Mouse (Mus musculus) cerebellum, postnatal 14 days (tissue): ENCODE data around the gene Lin7a.
"Not testable (repeated sequence)": the region's sequence is repeated elsewhere in the genome, so short reads cannot be mapped to it uniquely, and the experiment has no call there.

ENCODE experiments used
- DNase-seq, 2 experiments: peaks; one replicate each; pipeline ENCODE4 v3.0.0; 2021; ENCODE audit warnings: mixed read lengths in 2 of 2

Lin7a gene

DNA sequence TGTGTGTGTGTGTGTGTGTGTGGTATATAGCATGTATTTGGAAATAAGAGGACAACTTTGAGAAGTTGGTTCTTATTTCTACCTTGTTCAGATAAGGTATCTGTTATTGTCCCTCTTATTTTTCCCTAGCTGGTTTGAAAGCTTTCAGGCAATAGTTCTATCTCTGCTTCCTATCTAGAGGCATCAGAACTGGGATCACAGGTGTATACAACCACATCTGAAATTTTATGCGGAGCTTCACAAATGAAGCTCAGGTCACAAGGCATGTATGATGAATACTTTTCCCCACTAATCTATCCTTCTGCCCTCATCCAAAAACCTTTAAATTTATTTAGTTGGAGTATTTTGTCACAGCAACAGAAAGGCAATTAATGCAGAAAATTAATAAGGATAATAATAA, 33.8 kb upstream of the Lin7a start:
- no peak for DNase-seq

DNA sequence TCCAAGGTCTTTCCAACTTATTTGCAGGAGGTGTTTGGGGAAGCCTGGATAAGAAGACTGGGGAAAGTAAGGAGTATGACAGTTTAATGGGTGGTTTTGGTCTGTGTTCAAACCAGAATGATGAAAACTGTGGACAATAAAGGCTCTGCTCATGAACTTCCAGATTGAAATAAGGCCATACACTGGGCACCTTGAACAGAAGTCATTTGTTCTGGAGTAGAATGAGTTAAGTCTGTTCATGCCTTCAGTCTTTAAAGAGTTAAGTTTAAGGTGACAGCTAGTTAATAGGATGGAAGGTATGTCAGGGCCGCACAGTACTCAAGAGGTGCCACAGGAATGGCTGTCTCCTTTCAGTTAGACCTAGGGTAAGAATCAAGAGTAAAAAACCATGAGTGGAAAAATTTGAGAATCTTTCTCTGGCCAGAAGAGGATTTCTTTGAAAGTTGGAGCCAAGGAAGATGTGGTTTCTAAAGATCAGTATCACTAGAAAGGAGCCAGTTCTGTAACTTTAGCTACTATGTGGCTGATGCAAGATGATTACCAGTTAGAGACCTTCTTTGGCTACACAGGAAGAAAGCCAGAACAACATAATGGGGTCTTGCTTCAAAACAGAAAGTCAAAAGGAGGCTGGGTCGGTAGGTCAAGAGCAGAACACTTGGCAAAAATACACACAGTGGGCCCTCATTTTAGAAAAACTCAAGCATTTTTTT, 33.2 kb upstream of the Lin7a start:
- DNase-seq, result no peak

DNA sequence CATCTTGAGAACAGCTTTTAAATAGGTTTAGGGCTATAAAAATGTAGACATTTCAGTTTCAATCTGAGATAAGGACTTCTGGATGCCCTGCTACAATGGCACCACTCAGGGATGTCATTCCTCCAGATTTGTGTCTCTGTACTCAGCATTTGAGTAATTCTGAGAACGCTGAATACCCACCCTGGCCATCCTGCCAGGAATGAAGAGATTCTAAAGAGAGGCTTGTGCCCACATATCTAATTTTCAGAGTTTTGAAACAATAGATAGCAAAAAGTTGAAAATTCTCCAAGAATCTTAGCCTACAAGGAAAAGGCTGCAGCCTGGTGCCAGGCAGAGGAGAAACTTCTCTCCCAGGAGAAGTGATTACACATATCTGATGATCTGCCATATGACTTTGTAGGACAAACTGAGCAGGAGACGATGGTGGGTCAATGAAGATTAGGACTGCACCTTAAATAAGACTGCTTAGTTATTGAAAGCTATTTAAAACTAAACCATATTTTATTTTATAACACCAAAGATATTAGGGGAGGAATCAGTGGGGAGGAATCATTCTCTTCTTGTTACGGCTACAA, 32.5 kb upstream of the Lin7a start:
- no peak for DNase-seq

DNA sequence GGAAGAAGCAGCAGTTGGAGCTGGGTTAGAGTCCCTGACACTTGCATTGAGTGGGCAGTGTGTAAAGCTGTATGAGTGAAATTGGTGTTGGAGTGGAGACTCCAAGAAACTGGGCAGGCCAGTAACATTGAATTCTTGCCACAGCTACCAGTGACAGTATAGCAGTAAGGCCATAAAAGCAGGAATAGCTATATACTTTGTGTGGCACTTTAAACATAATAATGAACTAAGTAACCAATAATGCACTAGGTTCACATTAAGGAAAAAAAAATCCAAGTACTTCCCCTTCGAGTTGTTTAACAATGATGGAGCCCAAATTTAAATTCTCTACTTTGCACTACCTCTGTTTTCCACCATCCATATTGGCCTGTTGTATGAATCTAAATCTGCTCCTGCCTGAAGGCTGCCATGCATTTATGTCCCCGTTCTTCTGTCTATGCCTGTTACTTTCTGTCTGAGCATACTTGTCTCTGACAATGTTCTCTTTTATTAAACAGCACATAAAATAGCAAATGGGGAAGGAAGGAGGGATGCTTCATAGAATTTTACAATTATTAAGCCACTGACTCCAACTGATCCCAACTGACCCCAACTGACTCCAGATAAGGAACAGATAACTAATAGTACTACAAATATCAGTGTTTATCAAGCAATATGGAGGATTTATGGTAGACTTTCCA, 31.7 kb upstream of the Lin7a start:
- DNase-seq, result no peak

DNA sequence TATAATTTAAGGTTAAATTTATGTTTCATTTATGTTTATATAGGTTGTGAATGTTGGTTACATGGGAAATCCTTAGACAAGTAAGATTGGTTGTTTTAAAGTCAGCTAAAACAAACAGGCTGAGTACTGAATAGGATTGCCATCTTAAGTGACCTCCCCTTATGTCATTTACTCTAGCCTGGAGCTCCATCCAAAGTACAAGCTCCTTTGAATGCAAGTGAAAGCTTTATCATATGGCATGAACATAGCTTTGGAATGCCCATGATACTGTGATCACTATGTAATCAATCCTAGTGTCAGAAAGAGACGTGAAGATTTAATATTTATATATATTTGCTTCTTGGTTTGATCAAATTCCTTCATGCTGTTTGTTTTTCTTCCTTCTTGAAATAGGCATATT, 31.0 kb upstream of the Lin7a start:
- no peak for DNase-seq

DNA sequence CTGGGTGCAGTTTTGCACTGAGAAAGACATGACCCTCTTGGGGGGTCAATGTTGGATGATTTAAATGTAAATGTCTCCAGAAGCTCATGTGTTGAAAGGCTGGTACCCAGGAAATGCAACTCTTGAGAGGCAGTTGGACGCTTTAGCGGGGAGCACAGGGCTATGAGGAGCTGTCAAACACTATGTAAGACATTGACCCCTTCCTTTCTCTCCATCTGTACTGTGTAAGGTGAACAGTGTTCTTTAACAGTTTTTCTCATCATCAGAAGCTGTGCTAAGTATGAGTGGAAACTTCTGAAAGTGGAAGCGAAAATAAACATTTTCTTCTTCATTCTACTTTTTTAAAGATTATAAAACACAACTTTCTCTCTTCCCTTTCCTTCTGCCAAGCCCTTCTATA, 30.5 kb upstream of the Lin7a start:
- DNase-seq, result no peak

DNA sequence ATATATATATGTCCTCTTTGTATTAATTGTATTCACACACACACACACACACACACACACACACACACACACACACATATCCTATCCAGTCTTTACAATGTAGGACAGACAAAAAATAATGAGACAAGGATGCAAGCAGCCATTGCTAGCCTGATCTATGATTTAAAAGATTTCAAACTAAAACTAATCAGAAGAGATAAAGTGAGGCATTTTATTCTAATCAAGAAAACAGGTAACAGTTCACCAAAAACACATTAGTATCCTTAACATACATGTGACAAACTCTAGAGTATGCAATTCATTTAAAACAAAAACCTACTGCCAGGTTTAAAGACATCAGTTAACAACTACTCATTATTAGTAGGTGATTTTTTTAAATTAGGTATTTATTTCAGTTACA, 30.1 kb upstream of the Lin7a start:
- DNase-seq, result no peak

DNA sequence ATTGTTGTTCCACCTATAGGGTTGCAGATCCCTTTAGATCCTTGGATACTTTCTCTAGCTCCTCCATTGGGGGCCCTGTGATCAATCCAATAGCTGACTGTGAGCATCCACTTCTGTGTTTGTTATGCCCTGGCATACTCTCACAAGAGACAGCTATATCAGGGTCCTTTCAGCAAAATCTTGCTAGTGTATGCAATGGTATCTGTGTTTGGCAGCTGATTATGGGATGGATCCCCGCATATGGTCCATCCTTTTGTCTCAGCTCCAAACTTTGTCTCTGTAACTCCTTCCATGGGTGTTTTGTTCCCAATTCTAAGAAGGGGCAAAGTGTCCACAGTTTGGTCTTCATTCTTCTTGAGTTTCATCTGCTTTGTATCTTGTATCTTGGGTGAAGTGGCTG, 29.5 kb upstream of the Lin7a start:
- not testable (repeated sequence) for DNase-seq

DNA sequence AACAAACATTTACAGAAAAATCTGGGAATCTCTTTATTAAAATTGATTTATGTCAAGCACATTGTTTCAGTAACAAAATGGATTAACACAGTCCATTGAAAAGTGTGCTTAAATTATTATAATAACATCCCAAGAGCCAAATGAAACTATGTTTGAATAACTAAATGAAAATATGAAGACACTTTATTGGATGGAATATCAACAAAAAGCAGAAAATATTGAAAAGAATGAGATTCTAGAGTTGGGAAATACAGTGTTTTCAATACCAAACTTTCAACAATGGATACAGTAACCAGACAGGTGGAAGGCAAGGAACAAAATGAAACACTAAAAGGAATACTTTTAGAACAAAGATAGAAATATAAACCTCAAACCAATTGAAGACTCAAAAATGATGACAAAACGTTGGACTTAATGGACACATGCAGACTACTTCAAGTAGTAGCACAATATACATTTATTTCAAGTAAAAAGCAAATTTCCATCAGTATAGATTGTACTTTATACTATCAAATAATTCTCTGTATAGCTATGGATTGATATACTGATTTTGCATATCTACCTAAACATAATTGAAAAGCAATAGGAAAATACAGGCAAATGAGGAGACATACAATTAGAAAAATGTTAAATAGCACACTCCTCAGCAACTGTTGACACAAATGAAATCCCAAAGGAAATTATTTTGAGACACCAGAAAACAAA, 28.6 kb upstream of the Lin7a start:
- no peak for DNase-seq

DNA sequence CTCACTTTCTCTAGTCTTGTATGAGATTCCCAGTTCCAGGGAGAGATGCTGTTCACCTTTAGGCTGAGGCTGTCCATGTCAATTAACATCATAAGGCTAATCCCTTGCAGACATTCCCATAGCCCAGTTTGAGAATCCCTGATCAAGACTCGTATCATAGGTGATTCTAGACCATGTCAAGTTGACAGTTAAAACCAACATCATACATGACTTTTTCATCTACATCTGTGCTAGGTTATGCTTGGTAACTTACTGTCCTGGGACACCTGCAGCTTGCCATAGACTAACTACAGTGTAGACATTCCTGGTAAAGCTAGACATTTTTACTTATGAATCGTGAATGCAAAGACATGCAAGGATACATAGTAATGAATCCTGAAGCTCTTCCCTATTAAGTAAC, 27.3 kb upstream of the Lin7a start:
- DNase-seq, result no peak

DNA sequence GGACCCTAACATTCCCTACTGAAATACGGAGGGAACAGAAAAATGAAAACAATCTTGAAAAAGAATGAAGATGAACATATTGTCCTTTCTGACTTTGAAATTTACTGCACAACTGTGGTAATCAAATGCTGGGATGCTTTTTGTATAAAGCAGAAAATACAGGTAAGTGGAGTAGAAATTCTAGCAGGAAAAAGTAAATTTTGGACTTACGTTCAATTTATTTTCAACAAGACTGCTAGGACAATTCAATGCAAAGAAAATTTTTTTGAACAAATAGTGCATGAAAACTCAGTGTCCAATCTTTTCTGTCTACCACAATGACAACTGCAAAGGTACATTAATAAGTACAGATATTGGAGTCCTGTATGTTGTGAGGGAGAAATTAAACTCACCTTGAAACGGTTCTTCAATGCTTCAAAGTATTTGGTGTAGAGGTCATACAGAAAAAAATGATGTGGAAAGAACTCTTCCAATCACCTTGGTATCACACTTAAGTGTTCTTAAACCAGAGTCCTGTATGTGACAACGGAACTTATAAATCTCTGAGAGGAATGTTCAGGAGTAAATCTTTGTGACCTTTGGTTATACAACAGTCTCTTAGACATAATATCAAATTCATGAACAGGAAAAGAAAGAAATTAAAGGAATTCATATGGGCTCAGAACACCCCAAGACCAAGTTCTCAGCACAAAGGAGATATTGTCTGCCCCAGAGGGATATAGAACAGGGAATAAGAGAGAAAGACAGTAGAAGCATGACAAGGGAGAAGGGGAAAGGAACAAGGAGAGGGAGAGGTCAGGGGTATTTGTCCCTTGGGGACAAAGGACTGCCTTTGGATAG, 26.6 kb upstream of the Lin7a start:
- DNase-seq, result no peak

DNA sequence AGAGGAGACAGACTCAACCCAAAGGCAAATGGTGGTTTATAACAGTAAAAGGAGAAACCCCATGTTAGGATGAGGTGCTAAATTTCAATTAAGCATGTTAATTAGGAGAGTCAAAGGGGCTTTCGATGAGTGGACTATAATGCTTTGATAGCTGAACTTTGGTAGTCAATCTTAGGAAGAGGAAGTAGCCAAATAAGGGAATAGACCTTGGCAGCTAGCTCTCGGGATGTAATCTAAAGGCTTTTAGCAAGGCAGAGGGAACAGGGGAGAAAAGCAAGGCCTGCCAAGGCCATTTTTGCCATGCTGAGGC, 26.0 kb upstream of the Lin7a start:
- no peak for DNase-seq

DNA sequence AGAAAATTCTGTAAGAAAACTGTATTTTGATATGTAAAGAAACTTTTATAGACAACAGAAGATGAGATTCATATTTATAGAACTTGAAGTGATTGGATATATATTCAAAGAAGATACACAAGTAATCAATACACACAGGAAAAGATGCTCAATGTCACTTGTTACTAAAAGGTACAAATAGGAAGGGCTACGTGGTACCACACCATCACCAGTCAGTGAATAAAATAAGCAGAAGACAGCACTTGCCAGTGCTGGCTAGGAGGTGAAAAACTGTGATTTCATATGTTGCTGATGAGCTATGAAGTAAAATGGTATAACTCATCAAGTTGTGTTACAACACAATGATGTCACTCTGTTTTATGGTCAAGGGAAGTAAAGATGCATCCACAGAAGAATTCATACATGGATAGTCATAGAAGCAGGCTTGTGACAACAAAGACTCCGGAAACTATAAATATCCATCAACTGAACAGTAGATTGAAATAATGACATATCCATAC, 25.5 kb upstream of the Lin7a start:
- no peak for DNase-seq

DNA sequence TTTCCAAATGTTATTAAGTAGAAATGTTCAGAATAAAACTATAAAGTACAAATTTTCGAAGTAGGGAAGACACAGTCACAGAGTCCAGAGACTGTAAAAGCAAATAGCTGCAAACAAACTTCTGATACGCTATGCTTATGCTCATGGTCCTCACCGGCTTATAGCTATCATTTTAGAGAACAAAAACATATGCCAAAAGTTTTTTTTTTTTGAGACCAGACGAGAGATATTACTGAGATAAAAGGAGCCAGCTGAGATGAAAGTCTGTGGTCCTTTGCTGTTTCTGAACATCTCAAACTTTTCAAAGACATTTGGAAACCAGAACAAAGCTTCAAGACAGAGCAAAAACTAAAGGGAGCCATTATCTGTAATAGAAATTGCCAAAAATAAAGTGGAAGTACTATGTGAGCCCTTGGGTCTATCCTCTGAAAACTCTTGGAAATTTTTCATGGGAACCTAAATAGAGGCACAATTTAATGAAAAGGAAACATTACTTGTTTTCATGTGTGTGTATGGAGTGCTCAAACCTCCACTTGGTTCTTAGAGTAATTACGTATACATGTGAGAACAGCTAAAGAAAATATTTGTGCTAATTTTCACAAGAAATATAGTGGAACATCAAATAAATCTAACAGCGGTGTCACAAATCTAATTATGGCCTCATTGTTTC, 24.4 kb upstream of the Lin7a start:
- DNase-seq, result no peak

DNA sequence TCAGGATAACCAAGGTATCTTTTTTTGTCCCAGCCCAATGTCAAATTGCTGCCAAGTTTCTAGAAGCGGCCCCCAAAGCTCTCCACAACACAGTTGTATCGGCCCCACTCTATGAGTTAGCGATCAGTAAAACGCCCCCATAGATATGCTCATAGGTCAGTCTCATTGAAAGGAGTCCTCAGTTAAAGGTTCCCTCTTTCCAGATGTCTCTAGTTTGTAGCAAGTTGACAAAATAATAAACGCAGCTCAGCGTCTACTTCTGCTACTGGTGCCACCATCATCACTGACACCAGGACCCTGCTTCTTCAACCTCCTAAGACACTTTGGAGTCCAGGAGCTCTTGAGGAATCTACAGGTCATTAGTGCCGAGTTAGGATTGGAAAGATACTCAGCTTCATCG, 23.0 kb upstream of the Lin7a start:
- no peak for DNase-seq

DNA sequence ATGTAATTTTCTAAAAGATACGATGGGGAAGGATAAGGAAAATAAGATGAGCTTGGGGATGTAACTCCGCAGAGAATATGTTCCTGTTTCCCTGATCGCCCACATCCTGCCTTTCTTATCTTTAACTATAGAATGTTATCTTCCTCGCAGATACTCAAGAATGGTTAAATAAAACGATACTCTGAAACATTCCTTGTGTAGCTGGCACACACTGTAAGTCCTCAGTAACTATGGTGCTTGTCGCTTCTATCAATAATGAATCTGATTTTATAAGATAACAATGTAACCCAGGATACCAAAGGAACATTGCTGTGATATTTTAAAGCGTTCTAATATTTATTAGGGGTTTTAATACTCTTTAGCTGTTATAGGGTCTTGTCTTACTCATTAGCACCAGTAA, 22.4 kb upstream of the Lin7a start:
- DNase-seq, result no peak

DNA sequence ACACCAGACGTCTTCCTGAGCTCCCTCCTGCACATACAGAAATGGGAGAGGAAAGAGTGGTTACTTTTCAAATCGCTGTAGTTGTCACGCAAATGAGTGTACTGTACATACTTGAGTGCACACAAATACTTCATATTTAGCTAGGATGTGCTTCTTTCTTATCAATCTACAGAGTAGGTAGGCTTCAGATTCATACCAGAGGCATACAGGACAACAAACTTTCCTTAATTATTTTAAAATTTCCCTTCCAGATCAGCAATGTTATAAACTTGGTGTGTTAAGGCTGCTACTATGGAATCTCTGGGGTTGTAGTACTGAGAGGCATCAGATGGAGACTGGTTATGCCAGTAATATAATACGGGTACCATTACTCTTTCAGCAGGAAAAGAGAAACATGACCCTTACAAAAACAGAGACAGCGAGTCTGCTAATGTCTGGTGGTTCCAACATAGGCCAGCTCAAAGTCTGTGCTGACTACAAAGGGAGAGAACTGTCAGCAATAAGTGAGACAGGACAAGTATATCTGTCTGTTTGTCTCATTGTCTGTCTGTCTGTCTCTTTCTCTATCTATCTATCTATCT, 21.8 kb upstream of the Lin7a start:
- DNase-seq, result no peak

DNA sequence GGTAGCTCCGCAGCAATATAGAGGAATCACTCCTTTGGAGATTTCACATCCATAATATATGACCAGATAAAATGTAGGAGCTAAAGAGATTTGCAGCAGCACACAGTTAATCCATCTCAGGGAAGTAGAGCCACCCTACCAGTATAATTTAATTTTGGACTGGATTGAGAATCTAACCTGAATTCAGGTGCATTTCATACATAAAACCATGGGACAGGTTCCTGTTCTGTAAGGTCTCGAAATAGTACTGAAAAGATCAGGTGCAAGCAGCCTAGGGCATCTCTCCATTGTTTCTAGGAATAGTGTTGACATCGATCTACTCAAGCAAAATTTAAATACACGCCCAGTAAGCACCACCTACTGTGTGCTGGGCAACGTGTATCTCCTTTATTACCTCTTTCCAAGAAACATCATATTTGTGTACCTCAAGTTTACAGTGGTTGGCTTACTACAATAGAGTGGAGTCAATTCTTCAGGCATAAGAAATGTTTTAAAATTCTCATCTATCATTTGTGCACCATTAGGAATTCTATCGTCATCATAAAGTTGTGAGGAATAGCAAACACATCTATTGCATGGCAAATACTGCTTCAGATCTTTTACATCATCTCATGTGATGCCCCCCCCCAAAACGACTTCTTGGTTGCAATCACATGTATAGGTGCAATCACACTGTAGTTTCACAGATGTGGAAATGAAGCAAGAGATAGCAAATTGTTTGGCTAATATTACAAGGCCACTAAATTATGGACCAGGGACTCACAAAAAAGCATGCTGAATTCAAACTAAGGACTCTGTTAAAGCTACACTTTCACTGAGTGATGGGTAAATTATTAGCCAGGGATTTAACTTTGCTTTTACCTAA, 20.9 kb upstream of the Lin7a start:
- no peak for DNase-seq

DNA sequence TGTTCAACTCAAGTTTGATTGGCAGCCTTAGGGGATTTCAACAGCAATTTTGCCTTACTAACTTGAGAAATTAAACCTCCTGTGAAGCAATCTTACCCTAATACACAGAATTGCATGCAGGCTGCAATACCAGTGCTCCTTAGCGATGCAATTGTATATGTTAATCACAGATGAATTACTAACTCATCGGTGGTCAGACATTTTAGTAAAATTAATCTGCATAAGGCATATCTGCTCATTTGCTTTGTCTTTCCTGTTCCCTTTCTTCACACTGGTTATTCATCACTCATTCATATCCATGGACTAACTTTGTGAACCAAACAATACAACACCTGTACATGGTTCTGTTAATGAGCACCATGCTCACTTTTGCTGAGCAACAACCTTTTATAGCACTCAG, 20.2 kb upstream of the Lin7a start:
- DNase-seq, result no peak

DNA sequence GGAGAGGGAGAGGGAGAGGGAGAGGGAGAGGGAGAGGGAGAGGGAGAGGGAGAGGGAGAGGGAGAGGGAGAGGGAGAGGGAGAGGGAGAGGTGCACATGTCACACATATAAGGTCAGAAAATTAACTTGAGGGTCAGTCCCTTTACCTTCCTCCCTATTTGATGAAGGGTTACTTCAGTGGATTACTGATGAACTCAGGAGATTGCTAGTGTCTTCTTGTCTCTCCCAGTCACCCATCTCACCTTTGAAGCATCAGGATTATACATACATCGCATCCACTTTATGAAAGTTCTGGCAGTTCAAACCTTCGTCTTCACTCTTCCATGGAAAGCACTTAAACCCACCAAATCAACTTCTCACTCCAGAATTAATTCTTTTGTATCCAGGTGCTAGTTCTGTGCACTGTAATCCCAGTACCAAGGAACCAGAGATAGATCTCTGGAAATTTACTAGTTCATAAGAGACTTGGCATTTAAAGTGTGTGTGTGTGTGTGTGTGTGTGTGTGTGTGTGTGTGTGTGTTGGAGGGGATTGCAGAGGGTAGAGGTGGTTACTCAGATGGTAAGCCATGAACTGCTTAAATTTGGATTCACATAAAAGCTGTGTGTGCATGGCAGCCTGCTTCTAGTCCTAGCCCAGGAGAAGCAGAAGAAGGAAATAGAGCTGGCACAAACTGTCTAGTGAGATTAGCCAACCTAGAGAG, 19.5 kb upstream of the Lin7a start:
- no peak for DNase-seq

DNA sequence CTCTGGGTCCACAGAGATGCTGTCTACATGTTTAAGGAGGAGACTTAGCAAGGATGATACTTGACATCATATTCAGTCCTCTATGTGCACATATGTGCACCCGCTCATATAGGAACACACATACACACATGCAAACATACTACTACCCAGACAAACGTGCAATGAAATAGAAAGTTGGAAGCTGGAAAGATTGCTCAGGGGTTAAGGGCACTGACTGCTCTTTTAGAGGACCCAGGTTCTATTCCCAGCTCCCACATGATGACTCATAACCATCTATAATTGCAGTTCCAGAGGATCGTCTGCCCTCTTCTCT, 19.0 kb upstream of the Lin7a start:
- DNase-seq, result no peak
